Mouse (Mus musculus): Measurements from ENCODE around the gene Tshz2.

GRCm38 (mm10) chr2:169996501-169997237 lies 363.9 kb downstream of the Tshz2 start:
- no peak for TF ChIP-seq POLR2A (IDR thresholded peaks at IDR 0.05; ENCODE audit: control insufficient read depth, low read depth, low read length)
- TF ChIP-seq CTCF (IDR thresholded peaks at IDR 0.05; ENCODE audit: control insufficient read depth, insufficient read depth, insufficient replicate concordance, low read depth, low read length), result no peak
